Mouse (Mus musculus) hindbrain, embryonic 16.5 days (tissue): ENCODE results near the gene Stoml2. TPM values are rescaled to one million over a fixed set of nuclear protein-coding genes. Genes with fewer than 3 reads are reported as not detected.

Experiments used
- ATAC-seq: fragments of 200-750 bp; cut with Nextera tagmentation; 2 replicates; pipeline ENCODE4 v1.8.0; 2017; ENCODE audit warnings: moderate TSS enrichment, moderate library complexity
- H3K27ac ChIP-seq: fragments of 300-500 bp; sonication (generic); 2 replicates; pipeline ENCODE4 v1.5.1; 2014; ENCODE audit warnings: low read depth, mild to moderate bottlenecking, control low read depth, low read length, moderate library complexity
- H3K27me3 ChIP-seq: fragments of 300-500 bp; sonication (generic); replicated peaks from 2 replicates; pipeline ENCODE4 v1.6.1; 2014; ENCODE audit warnings: low read length; ENCODE audit not compliant: control insufficient read depth, insufficient read depth
- H3K36me3 ChIP-seq: fragments of 300-500 bp; sonication (generic); 2 replicates; pipeline ENCODE4 v1.6.1; 2014; ENCODE audit warnings: mild to moderate bottlenecking, low read length, moderate library complexity, mixed read lengths; ENCODE audit not compliant: control insufficient read depth, insufficient read depth
- H3K4me1 ChIP-seq: fragments of 300-500 bp; sonication (generic); 2 replicates; pipeline ENCODE4 v1.6.1; 2014; ENCODE audit warnings: low read depth, low read length; ENCODE audit not compliant: control insufficient read depth, insufficient read depth
- H3K4me2 ChIP-seq: fragments of 300-500 bp; sonication (generic); 2 replicates; pipeline ENCODE4 v1.6.1; 2014; ENCODE audit warnings: mild to moderate bottlenecking, low read length, control low read depth, moderate library complexity
- H3K4me3 ChIP-seq: fragments of 300-500 bp; sonication (generic); 2 replicates; pipeline ENCODE4 v1.5.1; 2014; ENCODE audit warnings: mild to moderate bottlenecking, low read length, control low read depth, moderate library complexity
- H3K9ac ChIP-seq: fragments of 300-500 bp; sonication (generic); 2 replicates; pipeline ENCODE4 v1.6.1; 2014; ENCODE audit warnings: low read depth, mild to moderate bottlenecking, control low read depth, low read length, moderate library complexity
- H3K9me3 ChIP-seq: fragments of 300-500 bp; sonication (generic); 2 replicates; pipeline ENCODE4 v1.6.1; 2014; ENCODE audit warnings: mild to moderate bottlenecking, low read length, moderate library complexity; ENCODE audit not compliant: control insufficient read depth
- WGBS: fragments of 180-500 bp; shearing (Covaris S2); extraction: QIAGEN DNeasy Blood & Tissue Kit; methylation state at CpG from one replicate; pipeline ENCODE4 v1.1.7; 2014; 5-methylcytosine and 5-hydroxymethylcytosine counted together
- polyA plus RNA-seq: library from polyadenylated mRNA; unstranded; fragments of >200 nt; fragmentation: Nextera tagmentation; extraction: Ambion mirVana; gene quantifications from 2 replicates; pipeline ENCODE4 v1.2.1, GENCODE M21; 2015

Gene Stoml2
- polyA plus RNA-seq, 1 experiment from 2014 or later, result 261 TPM

DNA sequence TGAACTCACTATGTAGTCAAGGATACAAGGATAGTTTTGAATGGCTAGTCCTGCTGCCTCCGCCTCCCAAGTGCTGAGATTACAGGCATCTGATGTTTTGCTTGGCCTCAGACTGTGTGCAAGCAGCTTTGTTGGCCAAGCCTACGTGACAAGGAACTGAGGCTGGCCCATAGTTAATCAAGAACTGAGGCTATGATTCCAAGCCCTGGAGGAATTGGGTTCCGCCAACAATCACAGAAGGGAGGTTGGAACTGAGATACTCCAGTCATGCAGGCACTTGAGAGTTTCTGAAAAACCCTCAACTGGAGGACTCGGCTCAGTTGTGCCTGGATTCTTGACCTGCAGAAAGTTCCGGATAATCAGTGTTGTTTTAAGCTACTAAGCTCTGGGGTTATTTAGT, 26.1 kb upstream of the Stoml2 start:
- Histone ChIP-seq H3K36me3 (no peaks in the 10 kb centered on the region), H3K4me2 (no peak overlapping the region), H3K9ac (no peak overlapping the region), H3K27me3 (no peaks in the 10 kb centered on the region), H3K4me1 (no peaks in the 10 kb centered on the region; the same call in 1 of the 2 replicates), H3K4me3 (no peak overlapping the region), H3K9me3 (no peaks in the 10 kb centered on the region; the same call in 1 of the 2 replicates), H3K27ac (no peak overlapping the region)
- no peak for ATAC-seq
- 92% methylated on average over 5 of the region's 5 CpGs for WGBS

DNA sequence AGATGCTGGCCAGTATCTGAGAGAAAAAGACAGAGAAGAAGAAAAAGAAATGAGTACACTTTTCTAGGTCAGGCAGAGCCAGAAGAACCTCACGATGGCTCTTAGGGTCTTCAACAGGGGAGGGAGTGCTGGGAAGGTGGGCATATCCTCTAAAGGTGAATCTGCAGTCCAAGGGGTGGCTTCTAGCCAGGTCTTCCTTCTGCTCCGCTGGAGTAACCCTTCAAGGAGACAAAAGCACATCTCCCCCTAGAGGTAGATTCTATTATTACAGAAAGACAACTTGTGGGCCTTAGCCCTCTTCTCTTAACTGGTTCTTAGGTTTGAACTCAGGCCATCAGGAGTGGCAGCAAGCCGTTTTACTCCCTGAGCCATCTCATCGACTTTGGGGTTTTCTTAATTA, 21.1 kb upstream of the Stoml2 start:
- 12% methylated on average over 4 of the region's 4 CpGs for WGBS
- no peak overlapping the region for H3K27ac ChIP-seq
- no peak overlapping the region for H3K9ac ChIP-seq
- H3K27me3 ChIP-seq, result no peaks in the 10 kb centered on the region
- H3K4me1 ChIP-seq, result no peaks in the 10 kb centered on the region
- no peaks in the 10 kb centered on the region for H3K36me3 ChIP-seq
- no peak for ATAC-seq
- H3K4me2 ChIP-seq, result no peak overlapping the region
- no peak overlapping the region for H3K4me3 ChIP-seq
- H3K9me3 ChIP-seq, result no peaks in the 10 kb centered on the region

DNA sequence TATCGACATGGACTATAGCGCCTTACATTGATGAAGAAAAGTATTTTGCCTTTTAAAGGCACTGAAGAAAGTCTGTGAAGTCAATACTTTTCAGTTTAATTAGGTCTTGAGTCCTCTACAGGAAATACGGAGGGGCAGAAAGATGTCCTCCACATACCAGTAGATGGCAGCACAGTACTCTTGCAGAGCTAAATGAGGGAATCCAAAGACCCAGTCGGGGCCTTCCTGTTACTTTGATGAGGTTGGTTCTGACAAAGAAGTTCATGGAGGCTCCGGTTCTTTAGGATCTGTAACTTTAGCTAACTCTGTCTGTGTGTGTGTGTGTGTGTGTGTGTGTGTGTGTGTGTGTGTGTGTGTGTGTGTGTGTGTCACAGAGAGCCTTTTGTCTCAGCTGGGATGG, 15.7 kb upstream of the Stoml2 start:
- no peak for ATAC-seq
- Histone ChIP-seq H3K36me3 (no peaks in the 10 kb centered on the region), H3K4me2 (0 out of 2 replicates have a peak overlapping the region, but pooled peaks have one; percentile 17), H3K9ac (no peak overlapping the region), H3K4me3 (no peak overlapping the region), H3K4me1 (peaks cover 22% of the 10 kb centered on the region), H3K9me3 (no peaks in the 10 kb centered on the region), H3K27ac (no peak overlapping the region), H3K27me3 (no peaks in the 10 kb centered on the region)
- WGBS, result 5% methylated on average over 5 of the region's 5 CpGs

GRCm38 (mm10) chr4:43046607-43047006, 15.1 kb upstream of the Stoml2 start:
- H3K4me1 ChIP-seq, result peaks cover 22% of the 10 kb centered on the region
- no peaks in the 10 kb centered on the region for H3K27me3 ChIP-seq
- no peak for ATAC-seq
- H3K9me3 ChIP-seq, result no peaks in the 10 kb centered on the region
- no peak overlapping the region for H3K4me3 ChIP-seq
- H3K9ac ChIP-seq, result no peak overlapping the region
- no peaks in the 10 kb centered on the region for H3K36me3 ChIP-seq
- WGBS, result 60% methylated on average over 5 of the region's 5 CpGs
- peak overlapping the region; percentile 72 for H3K4me2 ChIP-seq
- H3K27ac ChIP-seq, result no peak overlapping the region

DNA sequence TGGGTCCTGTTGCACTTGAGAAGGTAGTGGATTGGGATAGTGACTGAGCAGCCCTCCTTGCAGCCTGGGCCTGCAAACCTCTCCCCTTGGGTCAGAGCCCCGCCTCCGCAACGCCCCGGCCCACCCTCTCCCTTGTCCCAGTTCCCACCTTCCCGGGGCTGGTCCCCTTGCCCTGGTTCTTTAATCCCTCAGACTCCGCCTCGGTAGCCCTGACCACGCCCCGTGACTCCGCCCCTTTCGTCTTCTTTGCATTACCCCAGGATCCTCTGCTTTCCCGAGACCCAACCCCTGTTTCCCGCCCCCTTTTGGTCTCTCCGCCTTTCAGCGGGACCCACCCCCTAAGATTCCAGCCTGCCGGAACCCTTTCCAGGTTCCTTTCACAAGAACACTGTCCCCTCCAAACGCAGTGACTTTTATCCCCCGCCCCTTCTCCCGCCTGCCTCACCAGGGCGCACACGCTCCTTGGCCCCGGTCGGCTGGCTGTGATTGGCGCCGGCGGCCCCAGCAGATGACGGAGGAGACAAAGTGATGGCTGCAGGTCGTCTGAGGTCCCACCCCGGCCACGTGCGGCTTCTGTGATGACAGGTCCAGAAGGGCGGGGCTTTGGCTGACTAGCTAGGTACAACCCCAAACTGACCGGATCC, 14.3 kb upstream of the Stoml2 start, which contains the start of gene Fam214b:
Gene Fam214b, minus strand, starts transcription at position 562 of the 644 bp plus-strand sequence.
- H3K27ac ChIP-seq, result peak within 1 kb of the TSS; percentile 92
- ATAC-seq, result peak; percentile 93
- WGBS, result under 1% methylated on average over 33 of the region's 33 CpGs
- H3K9ac ChIP-seq, result peak within 1 kb of the TSS; percentile 63
- H3K4me1 ChIP-seq, result peaks cover 24% of the 10 kb centered on the region
- no peaks in the 10 kb centered on the region for H3K9me3 ChIP-seq
- H3K4me2 ChIP-seq, result peak within 1 kb of the TSS; percentile 72
- H3K36me3 ChIP-seq, result no peaks in the 10 kb centered on the region
- peak within 1 kb of the TSS; percentile 55 for H3K4me3 ChIP-seq
- no peaks in the 10 kb centered on the region for H3K27me3 ChIP-seq

- WGBS, result 2% methylated on average over 13 of the region's 13 CpGs
- ATAC-seq, result peak; percentile 3; the same call in 1 of the 2 replicates
- no peaks in the 10 kb centered on the region for H3K36me3 ChIP-seq
Measured at GRCm38 (mm10) chr4:43045285-43045658, 13.8 kb upstream of the Stoml2 start.

GRCm38 (mm10) chr4:43044673-43045072, 13.2 kb upstream of the Stoml2 start:
- no peaks in the 10 kb centered on the region for H3K9me3 ChIP-seq
- H3K4me2 ChIP-seq, result peak overlapping the region; percentile 72
- H3K36me3 ChIP-seq, result no peaks in the 10 kb centered on the region
- H3K4me3 ChIP-seq, result peak overlapping the region; percentile 55
- H3K27me3 ChIP-seq, result no peaks in the 10 kb centered on the region
- no peak for ATAC-seq
- H3K4me1 ChIP-seq, result peaks cover 28% of the 10 kb centered on the region
- H3K27ac ChIP-seq, result peak overlapping the region; percentile 92
- peak overlapping the region; percentile 63 for H3K9ac ChIP-seq
- 0% methylated on average over 4 of the region's 4 CpGs for WGBS

More at GRCm38 (mm10) chr4:43045285-43045658, 13.8 kb upstream of the Stoml2 start:
- peaks cover 28% of the 10 kb centered on the region for H3K4me1 ChIP-seq
- no peaks in the 10 kb centered on the region for H3K9me3 ChIP-seq
- H3K27ac ChIP-seq, result peak overlapping the region; percentile 92
- H3K9ac ChIP-seq, result peak overlapping the region; percentile 63
- H3K4me2 ChIP-seq, result peak overlapping the region; percentile 72
- H3K27me3 ChIP-seq, result no peaks in the 10 kb centered on the region
- peak overlapping the region; percentile 55 for H3K4me3 ChIP-seq

DNA sequence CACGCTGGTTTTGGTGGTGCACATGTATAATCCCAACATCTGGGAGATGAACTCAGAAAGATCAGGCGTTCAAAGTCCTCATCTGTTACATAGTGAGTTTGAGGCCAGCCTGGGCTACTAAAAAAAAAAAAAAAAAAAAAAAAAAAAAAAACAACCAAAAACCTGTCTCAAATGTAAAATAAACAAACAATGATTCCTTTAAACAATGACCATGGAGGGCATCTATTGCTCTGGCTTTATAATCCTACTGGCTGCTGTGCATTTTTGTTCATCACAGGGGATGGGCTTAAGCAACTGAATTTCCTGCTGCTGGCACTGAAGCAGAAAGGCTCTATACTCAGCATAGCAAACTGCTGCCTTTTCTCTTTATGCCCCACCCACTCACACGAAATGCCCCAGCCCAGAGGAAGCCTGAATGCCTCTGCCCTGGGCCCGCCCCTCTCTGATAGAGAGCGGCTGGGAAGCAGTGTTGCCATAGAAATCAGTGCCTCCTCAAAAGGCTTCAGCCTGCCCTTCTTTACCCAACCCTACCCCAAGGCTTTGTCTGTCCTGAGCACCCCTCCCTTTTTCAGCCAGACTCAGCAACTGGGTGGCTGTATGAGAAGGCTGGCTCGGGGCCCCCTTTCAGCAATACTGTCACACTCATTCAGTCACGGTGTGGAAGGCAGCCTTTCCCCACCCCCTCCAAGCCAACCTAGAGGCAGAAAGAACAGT, 12.3 kb upstream of the Stoml2 start:
- H3K4me2 ChIP-seq, result peak overlapping the region; percentile 72
- WGBS, result 7% methylated on average over 7 of the region's 7 CpGs

DNA sequence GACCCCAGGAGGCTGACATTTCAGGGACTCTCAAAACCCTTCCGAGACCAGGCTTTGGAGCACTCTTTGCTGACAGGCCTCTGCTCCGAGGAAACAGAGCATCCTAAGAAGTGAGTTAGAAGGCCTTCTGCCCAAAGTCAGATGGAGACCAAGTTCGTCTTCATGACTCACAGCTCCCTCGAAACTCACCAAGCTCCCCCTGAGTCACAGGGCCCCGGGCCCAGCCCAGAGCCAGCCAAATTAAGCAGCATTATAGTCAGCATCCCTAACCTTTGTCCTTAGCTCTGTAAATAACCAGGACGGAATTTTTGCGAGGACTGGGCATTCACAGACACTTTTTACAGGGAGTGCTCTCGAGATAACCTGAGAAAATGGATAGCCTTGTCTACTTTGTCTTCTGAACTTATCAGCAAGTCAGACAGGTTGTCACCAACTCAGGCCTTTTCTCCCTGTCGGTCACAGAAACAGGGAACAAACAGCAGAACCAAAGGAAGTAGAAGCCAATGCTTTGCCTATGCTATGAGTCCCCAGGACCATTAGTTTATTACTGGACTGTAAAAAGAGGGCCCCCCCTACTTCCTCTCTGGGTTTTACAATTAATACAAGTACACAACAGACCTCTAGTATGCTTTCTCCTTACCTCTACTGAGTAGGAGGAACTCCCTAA, 9.5 kb upstream of the Stoml2 start:
- Histone ChIP-seq H3K4me1 (peaks cover 45% of the 10 kb centered on the region), H3K9me3 (no peaks in the 10 kb centered on the region), H3K4me3 (no peak overlapping the region), H3K4me2 (peak overlapping the region; percentile 27), H3K27me3 (no peaks in the 10 kb centered on the region), H3K9ac (0 out of 2 replicates have a peak overlapping the region, but pooled peaks have one; percentile 22), H3K36me3 (peaks cover 5% of the 10 kb centered on the region), H3K27ac (no peak overlapping the region)
- ATAC-seq, result no peak
- WGBS, result 66% methylated on average over 9 of the region's 9 CpGs

More for the DNA sequence above, 12.3 kb upstream of the Stoml2 start:
- ATAC-seq, result peak; percentile 65
- Histone ChIP-seq H3K4me1 (peaks cover 35% of the 10 kb centered on the region), H3K27me3 (no peaks in the 10 kb centered on the region), H3K9ac (peak overlapping the region; percentile 63), H3K36me3 (no peaks in the 10 kb centered on the region), H3K4me3 (peak overlapping the region; percentile 55; the same call in 1 of the 2 replicates), H3K9me3 (no peaks in the 10 kb centered on the region), H3K27ac (peak overlapping the region; percentile 92)
